Mouse (Mus musculus) spleen, adult 2 months (tissue): Measurements from ENCODE around the gene Fabp3.

Experiments used
- CTCF ChIP-seq: fragments of 200-500 bp; IDR thresholded peaks from 2 replicates; pipeline ENCODE4 v1.5.1; 2011; ENCODE audit warnings: mild to moderate bottlenecking, inconsistent platforms; ENCODE audit not compliant: insufficient read depth, insufficient read length, insufficient replicate concordance; ENCODE audit errors: extremely low read depth
- POLR2A ChIP-seq: fragments of 200-500 bp; IDR thresholded peaks from 2 replicates; pipeline ENCODE4 v1.6.1; 2011; ENCODE audit warnings: low read depth, low read length, inconsistent platforms

DNA sequence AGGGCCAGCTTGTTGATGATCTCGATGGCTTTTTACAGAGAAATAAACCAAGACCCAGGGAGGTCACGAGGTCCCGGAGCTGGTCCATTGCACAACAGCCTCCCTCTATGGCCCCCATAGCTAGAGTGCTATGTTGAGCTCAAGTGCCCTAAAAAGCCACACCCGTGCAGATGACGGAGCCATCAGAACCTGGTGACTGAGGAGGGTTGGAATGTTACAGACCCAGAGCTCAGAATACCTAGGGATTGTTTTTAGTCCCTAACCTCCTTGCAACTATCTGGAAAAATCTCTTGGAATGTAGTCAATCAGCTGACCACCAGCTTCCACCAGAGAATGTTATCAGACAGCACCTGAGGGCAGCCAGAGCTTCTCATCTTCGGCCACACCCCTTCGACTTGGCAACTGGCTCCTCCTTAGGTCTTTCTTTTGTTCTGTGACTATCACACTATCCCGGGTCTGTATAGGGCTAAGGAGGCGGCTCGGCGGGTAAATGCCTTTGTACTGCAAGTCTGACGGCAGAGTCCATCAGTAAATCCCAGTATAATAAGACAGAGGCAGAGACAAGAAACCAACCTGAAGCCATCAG lies 6.0 kb upstream of the Fabp3 start:
- TF ChIP-seq CTCF, result no peak
- no peak for TF ChIP-seq POLR2A
